In genomic region chr12:81662076-81662475, GRCm38 (mm10) we compare ENCODE assay signal across 20 mouse cellular contexts.
A peak's percentile ranks its signal among the peaks of the same experiment; 100 is the strongest.
DNase-seq lines count a peak whose midpoint lies in the region; ATAC-seq lines count a peak whose summit lies in the region.
"Had no signal": no experiment of that assay in that cellular context is flagged by ENCODE, and none has a peak within 500 bp of the region (broad histone marks: within the 10 kb centered on the region; RNA-seq: fewer than 3 reads in every experiment).

No protein-coding gene starts in this region.

- H3K27me3 ChIP-seq in splenic B cell, adult 2 months (ENCODE audit: control insufficient read depth, insufficient read depth, low read length, poor library complexity, severe bottlenecking): no peaks in the 10 kb centered on the region
- H3K27me3 ChIP-seq: embryonic facial prominence, embryonic 12.5 days; forebrain, embryonic 13.5 days; forebrain, embryonic 15.5 days; Patski had no signal

- DNase-seq in frontal cortex, postnatal 25 days (ENCODE audit: low spot score in 2 of 2): no peak
- DNase-seq in A20 (ENCODE audit: low read depth, low spot score): peak; percentile 56
- peak; percentile 5 for DNase-seq in splenic B cell, adult 2 months (ENCODE audit: low read depth, low spot score)
- DNase-seq in kidney, postnatal 25 days: no peak
- DNase-seq: adrenal gland, adult 8-10 months; adrenal gland, postnatal 14 days; adrenal gland, postnatal 36 days; cerebellum, adult 11-12 months; cerebellum, adult 2 months; cerebellum, adult 9-10 months; cerebellum, postnatal 10 days; cerebellum, postnatal 25 days; forebrain, postnatal 0 days had no signal

- no peaks in the 10 kb centered on the region for H3K36me3 ChIP-seq in splenic B cell, adult 2 months (ENCODE audit: control insufficient read depth, insufficient read depth, low read length, poor library complexity, severe bottlenecking)
- H3K36me3 ChIP-seq: embryonic facial prominence, embryonic 12.5 days; G1E had no signal

- peak; percentile 50; the same call in 1 of the 2 replicates for ATAC-seq in frontal cortex, adult (ENCODE audit: low TSS enrichment)
- ATAC-seq: activated CD4-positive, CD25-positive, alpha-beta regulatory T cell, adult 4 months; forebrain, embryonic 13.5 days; forebrain, embryonic 15.5 days; forebrain, postnatal 0 days; Patski had no signal

Comparison
In these comparisons a context has a peak if more than half of its experiments do, and no peak if none do; other contexts are left out.
1. DNase-seq: peak in A20 (single experiment) and splenic B cell, adult 2 months (single experiment); none in frontal cortex, postnatal 25 days (0 of 2) and kidney, postnatal 25 days (0 of 2).